Comparison of ENCODE assay signal across 23 mouse cellular contexts in the genomic region with DNA sequence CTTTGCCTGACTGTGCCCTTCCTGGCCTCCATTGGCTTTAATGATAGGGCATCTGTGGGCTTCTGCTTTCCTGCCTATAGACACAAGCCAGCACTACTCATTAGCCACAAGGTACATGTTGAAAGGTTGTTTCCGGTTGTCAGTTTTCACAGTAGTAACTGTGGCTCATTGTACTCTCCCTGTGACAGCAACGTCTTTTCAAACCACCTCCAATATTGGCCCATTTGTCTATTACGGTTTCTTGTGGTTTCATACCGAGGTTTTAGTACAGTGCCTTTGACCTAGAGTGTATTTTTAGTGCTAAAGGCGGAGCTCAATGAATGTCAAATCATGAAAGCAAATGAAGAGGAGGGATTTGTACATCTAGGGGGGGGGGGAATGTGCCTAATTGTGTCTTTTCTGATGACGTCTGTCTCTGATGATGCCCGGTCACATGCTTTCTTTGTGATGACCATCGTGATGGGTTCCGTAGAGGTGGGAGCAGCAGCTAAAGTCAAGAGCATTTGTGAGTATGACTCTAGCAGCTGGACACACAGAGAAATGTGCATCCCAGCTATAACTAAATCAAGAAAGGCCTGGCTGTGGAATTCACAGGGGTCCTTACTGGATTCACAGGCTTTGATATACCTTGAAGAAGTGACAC.
DNase-seq lines count a peak whose midpoint lies in the region; ATAC-seq and TF ChIP-seq lines count a peak whose summit lies in the region.
"Had no signal": no experiment of that assay in that cellular context is flagged by ENCODE, and none has a peak within 500 bp of the region (broad histone marks: within the 10 kb centered on the region; RNA-seq: fewer than 3 reads in every experiment).

No protein-coding gene starts in this region.

- in situ Hi-C loops in CH12.LX (cut with MboI; ENCODE audit: low pct_ligation_motif_present, low pct_unique_long_range_greater_than_20kb, low sequenced_read_pairs), result no loop called here

- TF ChIP-seq CTCF in CH12.LX (conservative IDR thresholded peaks at IDR 0.05 in 1 of 2, IDR thresholded peaks at IDR 0.05 in 1 of 2; ENCODE audit: low read depth in 2 of 2, low read length in 2 of 2), result no peak

- peak; percentile 54; the same call in 1 of the 2 replicates for TF ChIP-seq EP300 in CH12.LX (IDR thresholded peaks at IDR 0.05; ENCODE audit: low read length)

- 85% methylated on average over 9 of the region's 9 CpGs for WGBS in forebrain, embryonic 13.5 days

- H3K36me3 ChIP-seq in CH12.LX (replicated peaks in 1 of 2; ENCODE audit: control insufficient read depth in 1 of 2, insufficient read depth in 1 of 2, low read length in 1 of 2), result peaks cover 48 to 83% of the 10 kb centered on the region in 2 experiments
- H3K36me3 ChIP-seq in splenic B cell, adult 2 months (ENCODE audit: control insufficient read depth, insufficient read depth, low read length, poor library complexity, severe bottlenecking), result no peaks in the 10 kb centered on the region
- H3K36me3 ChIP-seq in forebrain, embryonic 13.5 days (ENCODE audit: poor library complexity, severe bottlenecking), result no peaks in the 10 kb centered on the region
- H3K36me3 ChIP-seq: forebrain, embryonic 12.5 days; heart, embryonic 13.5 days; limb, embryonic 10.5 days; lung, embryonic 15.5 days had no signal

- H3K4me3 ChIP-seq in CH12.LX (replicated peaks in 1 of 3; ENCODE audit: low read depth in 2 of 3, low read length in 2 of 3, poor library complexity in 1 of 3), result no peak overlapping the region
- H3K4me3 ChIP-seq in forebrain, embryonic 13.5 days, result no peak overlapping the region
- H3K4me3 ChIP-seq: forebrain, embryonic 12.5 days; heart, embryonic 13.5 days; left cerebral cortex, adult 2 months; limb, embryonic 10.5 days; lung, embryonic 15.5 days had no signal

- no peak for TF ChIP-seq RAD21 in CH12.LX (IDR thresholded peaks at IDR 0.05; ENCODE audit: low read depth, low read length)

- peaks cover 73% of the 10 kb centered on the region for H3K79me2 ChIP-seq in CH12.LX (replicated peaks; ENCODE audit: control insufficient read depth, extremely low read depth, insufficient read depth, poor library complexity, severe bottlenecking)

- DNase-seq in lung, postnatal 36 days, result peak; percentile 40
- DNase-seq in lung, postnatal 14 days, result no peak
- DNase-seq in CH12.LX (ENCODE audit: extremely low read depth), result peak; percentile 93
- DNase-seq in splenic B cell, adult 2 months (ENCODE audit: low read depth, low spot score), result peak; percentile 88
- no peak for DNase-seq in urinary bladder, postnatal 36 days (ENCODE audit: low spot score in 2 of 2)
- DNase-seq in c-Kit-positive CD71-positive TER-119-positive erythroid progenitor cells, embryonic 14.5 days (ENCODE audit: low spot score), result no peak
- DNase-seq: adrenal gland, adult 8-10 months; cerebellum, adult 11-12 months; cerebellum, postnatal 25 days; gastrocnemius, postnatal 36 days; heart, postnatal 36 days; kidney, adult 8-10 months; retina, postnatal 1 day; thymus, postnatal 14 days had no signal

- H3K4me1 ChIP-seq in CH12.LX (ENCODE audit: control insufficient read depth in 1 of 2, insufficient read depth in 2 of 2), result peaks cover 63 to 95% of the 10 kb centered on the region in 2 experiments
- H3K4me1 ChIP-seq in forebrain, embryonic 13.5 days, result no peaks in the 10 kb centered on the region
- H3K4me1 ChIP-seq: lung, embryonic 15.5 days had no signal

- H3K27me3 ChIP-seq in CH12.LX (replicated peaks), result no peaks in the 10 kb centered on the region
- H3K27me3 ChIP-seq in splenic B cell, adult 2 months (ENCODE audit: control insufficient read depth, insufficient read depth, low read length, poor library complexity, severe bottlenecking), result no peaks in the 10 kb centered on the region
- no peaks in the 10 kb centered on the region for H3K27me3 ChIP-seq in forebrain, embryonic 13.5 days
- H3K27me3 ChIP-seq: forebrain, embryonic 12.5 days; heart, embryonic 13.5 days; lung, embryonic 15.5 days had no signal

- no peaks in the 10 kb centered on the region for H3K9me3 ChIP-seq in CH12.LX (replicated peaks; ENCODE audit: low read length)
- H3K9me3 ChIP-seq in forebrain, embryonic 13.5 days (replicated peaks), result no peaks in the 10 kb centered on the region
- H3K9me3 ChIP-seq: forebrain, embryonic 12.5 days; heart, embryonic 13.5 days; limb, embryonic 10.5 days; lung, embryonic 15.5 days had no signal

- ATAC-seq in inflammation-experienced regulatory T-cells, adult 6 months, result peak; percentile 84
- no peak for ATAC-seq in forebrain, embryonic 13.5 days
- ATAC-seq: hindbrain, postnatal 0 days had no signal

- dilution Hi-C loops in CH12.LX (cut with MboI; ENCODE audit: extremely low pct_ligation_motif_present, extremely low pct_unique_long_range_greater_than_20kb, low sequenced_read_pairs), result no loop called here

- H3K9ac ChIP-seq in CH12.LX (ENCODE audit: insufficient read depth, low read depth), result peak overlapping the region; percentile 27
- no peak overlapping the region for H3K9ac ChIP-seq in forebrain, embryonic 13.5 days
- H3K9ac ChIP-seq: forebrain, embryonic 12.5 days; heart, embryonic 13.5 days; lung, embryonic 15.5 days had no signal

- TF ChIP-seq POLR2A in CH12.LX (IDR thresholded peaks at IDR 0.05; ENCODE audit: low read depth, low read length), result no peak; the same call in 1 of the 2 replicates

- H3K27ac ChIP-seq in CH12.LX (ENCODE audit: insufficient read depth, low read depth), result peak overlapping the region; percentile 71
- H3K27ac ChIP-seq in forebrain, embryonic 13.5 days, result no peak overlapping the region
- H3K27ac ChIP-seq: forebrain, embryonic 12.5 days; heart, embryonic 13.5 days; hindbrain, postnatal 0 days; left cerebral cortex, adult 2 months; limb, embryonic 10.5 days; lung, embryonic 15.5 days had no signal

- peak overlapping the region; percentile 54; the same call in 1 of the 2 replicates for H3K4me2 ChIP-seq in CH12.LX (ENCODE audit: insufficient read depth, low read depth, poor library complexity, severe bottlenecking)
- no peak overlapping the region for H3K4me2 ChIP-seq in forebrain, embryonic 13.5 days
- H3K4me2 ChIP-seq: forebrain, embryonic 12.5 days; heart, embryonic 13.5 days; liver, embryonic 11.5 days; lung, embryonic 15.5 days had no signal

TF ChIP-seq in CH12.LX, 34 proteins besides CTCF, POLR2A, EP300 and RAD21:
- TF ChIP-seq ZMIZ1 (IDR thresholded peaks at IDR 0.05; ENCODE audit: low read depth, low read length), result no peak
- no peak for TF ChIP-seq KAT2A (IDR thresholded peaks at IDR 0.05; ENCODE audit: insufficient replicate concordance, low read length)
- no peak; the same call in 1 of the 2 replicates for TF ChIP-seq TCF12 (IDR thresholded peaks at IDR 0.05; ENCODE audit: low read depth, low read length)
- TF ChIP-seq USF1 (IDR thresholded peaks at IDR 0.05; ENCODE audit: low read depth, low read length), result peak; percentile 47; the same call in 1 of the 2 replicates
- peak; percentile 33; the same call in 1 of the 2 replicates for TF ChIP-seq IRF4 (IDR thresholded peaks at IDR 0.05; ENCODE audit: low read depth, low read length)
- TF ChIP-seq JUN (IDR thresholded peaks at IDR 0.05; ENCODE audit: insufficient read depth, low read depth, low read length), result peak; percentile 48
- peak; percentile 65; the same call in 1 of the 2 replicates for TF ChIP-seq MAX (IDR thresholded peaks at IDR 0.05; ENCODE audit: low read length)
- no peak for TF ChIP-seq MAZ (IDR thresholded peaks at IDR 0.05; ENCODE audit: low read depth, low read length)
- TF ChIP-seq USF2 (conservative IDR thresholded peaks at IDR 0.05; ENCODE audit: low read depth, low read length), result peak; percentile 30; the same call in 1 of the 2 replicates
- TF ChIP-seq MEF2A (IDR thresholded peaks at IDR 0.05; ENCODE audit: borderline replicate concordance, low read depth, low read length), result peak; percentile 95
- TF ChIP-seq POLR2AphosphoS2 (IDR thresholded peaks at IDR 0.05; ENCODE audit: low read depth, low read length), result no peak
- no peak for TF ChIP-seq ELF1 (IDR thresholded peaks at IDR 0.05; ENCODE audit: low read depth, low read length)
- TF ChIP-seq NELFE (IDR thresholded peaks at IDR 0.05; ENCODE audit: low read depth, low read length), result no peak; the same call in 1 of the 2 replicates
- TF ChIP-seq NRF1 (IDR thresholded peaks at IDR 0.05; ENCODE audit: low read depth, low read length), result no peak
- no peak; the same call in 1 of the 2 replicates for TF ChIP-seq MYC (IDR thresholded peaks at IDR 0.05; ENCODE audit: low read depth, low read length)
- peak; percentile 88 for TF ChIP-seq ETS1 (conservative IDR thresholded peaks at IDR 0.05; ENCODE audit: low read depth, low read length)
- peak; percentile 81 for TF ChIP-seq BHLHE40 (IDR thresholded peaks at IDR 0.05; ENCODE audit: low read depth, low read length)
- TF ChIP-seq TBP (conservative IDR thresholded peaks at IDR 0.05; ENCODE audit: low read depth, low read length), result peak; percentile 37; the same call in 1 of the 2 replicates
- TF ChIP-seq SMC3 (IDR thresholded peaks at IDR 0.05; ENCODE audit: low read depth, low read length), result peak; percentile 10; the same call in 1 of the 2 replicates
- TF ChIP-seq GABPA (IDR thresholded peaks at IDR 0.05; ENCODE audit: insufficient replicate concordance, low read depth, low read length), result no peak

Comparison
In these comparisons a context has a peak if more than half of its experiments do, and no peak if none do; other contexts are left out.
1. DNase-seq: peak in lung, postnatal 36 days (single experiment), CH12.LX (single experiment) and splenic B cell, adult 2 months (single experiment); none in lung, postnatal 14 days (single experiment), urinary bladder, postnatal 36 days (0 of 2) and c-Kit-positive CD71-positive TER-119-positive erythroid progenitor cells, embryonic 14.5 days (single experiment).